Mouse (Mus musculus) ES-Bruce4 (cell line): ENCODE measurements around the gene Gns.

Experiments used
- CTCF ChIP-seq: IDR thresholded peaks from one replicate; pipeline ENCODE4 v1.8.1; 2011; ENCODE audit warnings: low read depth, low read length
- EP300 ChIP-seq: IDR thresholded peaks from 2 replicates; pipeline ENCODE4 v1.6.1; 2011; ENCODE audit warnings: low read depth, low read length; ENCODE audit not compliant: insufficient read depth
- POLR2A ChIP-seq: IDR thresholded peaks from one replicate; pipeline ENCODE4 v1.8.1; 2011; ENCODE audit warnings: low read length; ENCODE audit not compliant: insufficient read depth

DNA sequence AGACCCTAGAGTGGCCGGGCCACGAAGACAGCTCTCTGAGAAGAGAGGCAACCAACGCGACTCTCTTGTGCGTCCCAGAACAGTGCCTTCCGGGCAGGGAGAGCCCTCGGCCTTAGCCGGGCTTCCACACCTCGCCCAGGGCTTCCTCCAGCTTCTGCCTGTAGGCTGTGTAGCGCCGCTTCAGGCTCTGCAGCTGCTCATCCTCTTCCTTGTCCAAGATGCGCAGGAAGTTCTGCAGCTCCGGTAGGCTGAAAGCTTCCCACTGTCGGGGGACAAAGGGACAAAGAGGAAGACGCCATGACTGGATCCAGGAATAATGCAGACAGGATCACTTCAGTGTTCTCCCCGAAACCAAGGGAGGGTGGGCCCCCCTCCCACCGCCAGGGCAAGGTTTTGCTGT is 47.9 kb downstream of the Gns start:
- no peak for TF ChIP-seq EP300
- no peak for TF ChIP-seq CTCF
- TF ChIP-seq POLR2A: no peak
